Mouse (Mus musculus) heart, adult 11 months (tissue): ENCODE results near the gene Ccr1.

Experiments
- DNase-seq: peaks from one replicate; pipeline ENCODE4 v3.0.0; 2022

The Ccr1 gene

GRCm38 (mm10) chr9:123925101-123925946 lies 43.2 kb downstream of the Ccr1 start:
- DNase-seq, result peak; percentile 99

GRCm38 (mm10) chr9:123924589-123925066 lies 43.9 kb downstream of the Ccr1 start:
- peak; percentile 100 for DNase-seq

GRCm38 (mm10) chr9:123924035-123924434 lies 44.5 kb downstream of the Ccr1 start:
- peak; percentile 98 for DNase-seq

- DNase-seq, result peak; percentile 96
Observed at GRCm38 (mm10) chr9:123923146-123923991, 45.1 kb downstream of the Ccr1 start.
